Mouse (Mus musculus): ENCODE results near the gene Hoxb7. TPM values are rescaled to one million over a fixed set of nuclear protein-coding genes. Genes with fewer than 3 reads are reported as not detected.
A peak's percentile ranks its signal among the peaks of the same experiment; 100 is the strongest.

Hoxb7 gene
- polyA plus RNA-seq, 1 experiment from 2014 or later, result 2.5 TPM

DNA sequence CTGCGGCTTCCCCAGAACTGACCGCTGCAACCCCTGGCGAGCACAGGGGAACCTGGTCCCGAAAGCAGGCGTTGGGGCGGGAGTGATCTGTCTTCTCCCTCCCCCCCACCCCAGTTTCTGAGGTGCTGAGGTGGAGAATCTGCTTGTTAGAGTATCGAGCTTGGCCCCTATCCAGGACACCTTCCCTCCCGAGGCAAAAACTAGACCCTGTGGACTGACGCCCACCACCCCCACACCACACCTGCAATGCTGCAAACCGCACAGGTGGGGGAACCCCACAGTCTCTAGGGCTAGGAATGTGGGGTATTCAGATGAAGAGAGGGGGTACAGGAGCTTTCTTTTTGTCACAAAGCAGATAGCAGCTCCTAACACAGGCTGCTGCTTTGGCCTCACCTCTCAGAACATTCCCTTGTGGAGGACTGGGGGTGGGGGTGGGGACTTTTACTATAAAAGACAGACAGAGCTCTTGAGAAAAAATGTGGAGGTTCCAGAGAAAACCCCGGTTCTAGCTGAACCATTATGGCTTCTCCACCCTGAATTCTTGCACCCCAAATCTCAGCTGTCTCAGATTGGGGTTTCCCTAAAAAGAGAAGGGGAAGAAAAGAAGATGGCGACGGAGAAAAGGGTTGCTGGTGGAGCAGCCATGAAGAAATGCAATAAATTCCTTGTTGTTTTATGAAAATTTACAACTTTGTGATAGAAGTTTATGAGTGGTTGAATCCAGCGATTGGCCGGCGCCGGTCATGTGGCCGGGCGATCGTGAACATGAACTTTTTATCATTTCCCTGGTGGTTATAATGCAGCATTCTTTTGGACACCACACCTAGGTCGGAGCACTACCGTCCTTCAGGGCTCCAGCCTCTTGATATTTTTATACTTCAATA lies 5.5 kb downstream of the Hoxb7 start, which contains the start of gene Hoxb6:
Hoxb6 (plus strand) TSS at position 796 of the 884 bp plus-strand sequence.
- Histone ChIP-seq H3K9me3 (no peaks in the 10 kb centered on the region), H3K27me3 (peaks cover 99% of the 10 kb centered on the region), H3K4me3 (no peak within 1 kb of the TSS), H3K4me2 (no peak within 1 kb of the TSS), H3K9ac (no peak within 1 kb of the TSS), H3K27ac (no peak within 1 kb of the TSS), H3K4me1 (peaks cover 19% of the 10 kb centered on the region), H3K36me3 (no peaks in the 10 kb centered on the region)
- 15% methylated on average over 22 of the region's 22 CpGs for WGBS
- no peak for ATAC-seq (ENCODE audit: borderline replicate concordance, extremely low read depth, low FRiP score, low TSS enrichment)

DNA sequence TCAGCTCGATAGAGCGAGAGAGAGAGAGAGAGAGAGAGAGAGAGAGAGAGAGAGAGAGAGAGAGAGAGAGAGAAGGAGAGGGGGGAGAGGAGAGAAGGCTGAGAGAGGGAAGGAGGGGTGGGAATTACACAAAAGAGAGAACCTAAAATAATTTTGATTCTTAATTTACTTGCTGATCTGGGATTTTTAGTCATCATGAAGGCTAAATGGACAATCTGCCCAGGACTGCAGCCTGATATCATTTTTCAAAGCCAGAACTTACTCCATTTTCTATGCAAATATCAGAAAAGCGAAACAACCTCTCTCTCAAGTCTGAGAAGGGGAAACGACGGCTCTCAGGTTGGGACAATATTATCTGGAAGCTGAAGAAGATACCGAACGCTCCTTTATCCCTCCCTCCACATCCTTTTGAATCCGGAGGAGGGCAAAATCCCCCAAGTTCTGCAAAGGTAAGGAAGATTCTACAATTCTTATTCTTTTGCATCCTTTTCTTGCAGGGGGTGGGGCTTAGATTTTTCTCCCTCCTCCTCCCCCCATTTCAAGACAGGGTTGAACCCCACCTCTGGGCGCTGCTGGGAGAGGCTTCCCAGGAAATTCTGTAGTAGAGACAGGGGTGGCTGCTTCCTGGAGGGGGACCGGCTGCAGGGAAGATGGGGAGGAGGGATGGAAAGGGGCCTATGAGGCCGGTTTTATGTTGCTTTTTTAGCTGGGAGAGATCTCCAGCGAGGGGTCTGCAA lies 6.3 kb downstream of the Hoxb7 start:
- Histone ChIP-seq H3K27me3 (peaks cover 99% of the 10 kb centered on the region), H3K9ac (no peak overlapping the region), H3K9me3 (no peaks in the 10 kb centered on the region), H3K4me3 (no peak overlapping the region), H3K27ac (no peak overlapping the region), H3K4me1 (peaks cover 17% of the 10 kb centered on the region), H3K4me2 (no peak overlapping the region), H3K36me3 (no peaks in the 10 kb centered on the region)
- no peak for ATAC-seq (ENCODE audit: borderline replicate concordance, extremely low read depth, low FRiP score, low TSS enrichment)
- WGBS, result 24% methylated on average over 12 of the region's 12 CpGs

DNA sequence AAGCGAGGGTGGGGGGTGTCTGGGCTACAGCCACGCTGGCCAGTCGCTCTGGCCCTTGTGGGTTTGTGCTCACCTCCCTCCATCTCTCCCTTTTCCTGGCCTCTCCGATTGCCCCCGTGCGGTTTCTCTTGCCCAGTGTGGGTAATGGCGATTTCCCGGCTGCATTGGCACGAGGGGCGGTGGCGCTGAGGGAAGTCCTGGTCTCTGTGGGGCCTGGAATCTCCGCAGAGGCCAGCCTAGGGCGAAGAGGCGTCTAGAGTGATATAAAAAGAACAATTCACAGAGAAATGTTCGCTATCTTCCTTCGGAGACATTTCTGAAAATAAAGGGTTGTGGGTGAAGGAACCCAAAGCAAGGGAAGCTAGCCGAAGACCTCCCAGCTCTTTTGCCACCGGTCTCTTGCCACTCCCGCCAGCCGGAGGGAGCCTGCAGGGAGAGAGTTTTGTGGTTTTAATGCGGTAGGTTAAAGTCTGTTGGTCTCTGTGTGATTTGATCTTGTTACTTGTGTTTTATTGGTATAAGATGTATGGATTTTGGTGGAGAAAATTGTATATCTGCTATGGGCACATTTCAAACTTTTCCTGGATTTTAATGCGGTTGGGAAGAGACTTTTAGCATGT lies 7.0 kb downstream of the Hoxb7 start:
- no peak overlapping the region for H3K9ac ChIP-seq
- WGBS, result 30% methylated on average over 21 of the region's 22 CpGs
- H3K36me3 ChIP-seq, result no peaks in the 10 kb centered on the region
- H3K4me3 ChIP-seq, result no peak overlapping the region
- no peak overlapping the region for H3K4me2 ChIP-seq
- peaks cover 17% of the 10 kb centered on the region for H3K4me1 ChIP-seq
- ATAC-seq (ENCODE audit: borderline replicate concordance, extremely low read depth, low FRiP score, low TSS enrichment), result no peak
- H3K27me3 ChIP-seq, result peaks cover 99% of the 10 kb centered on the region
- no peak overlapping the region for H3K27ac ChIP-seq
- H3K9me3 ChIP-seq, result no peaks in the 10 kb centered on the region

DNA sequence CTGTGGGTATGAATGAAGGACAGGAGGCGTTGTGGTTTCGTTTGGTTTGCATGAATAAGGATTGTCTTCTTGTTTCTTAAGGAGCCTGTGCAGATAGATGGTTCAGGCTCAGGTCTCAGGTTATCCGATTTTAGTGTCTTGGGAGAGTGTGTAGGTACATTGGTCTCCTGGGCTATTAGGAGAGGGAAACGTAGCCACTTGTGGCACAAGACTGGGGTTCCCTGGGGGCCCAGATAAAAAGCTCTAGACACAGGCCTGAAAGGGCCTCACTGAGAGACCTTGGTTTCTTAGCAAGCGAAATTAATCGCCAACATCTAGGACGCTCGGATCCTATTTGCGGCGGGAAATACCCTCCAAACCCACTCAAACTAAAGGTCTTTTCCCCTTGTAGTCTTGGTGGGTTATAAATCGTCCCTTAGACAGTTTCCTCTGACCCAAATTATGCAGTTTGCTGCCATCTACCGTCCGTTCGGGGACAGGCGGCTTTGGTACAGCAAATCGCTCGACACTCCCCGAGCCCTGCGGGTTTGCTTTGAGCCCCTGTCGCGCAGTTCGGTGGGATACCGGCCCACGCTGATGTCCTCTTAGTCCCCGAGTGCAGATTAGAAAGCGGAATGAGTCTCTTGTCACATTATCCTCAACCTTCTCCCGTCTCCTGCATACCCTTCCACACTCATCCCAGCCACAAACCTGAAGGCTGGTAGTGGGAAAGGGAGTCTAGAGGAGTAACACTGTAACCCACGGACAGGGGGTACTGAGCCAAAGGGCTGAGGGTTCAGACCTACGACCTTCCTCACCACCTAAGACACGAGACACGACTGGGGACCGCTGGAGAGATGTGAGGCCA lies 8.0 kb downstream of the Hoxb7 start:
- H3K9ac ChIP-seq, result no peak overlapping the region
- H3K4me3 ChIP-seq, result peak overlapping the region; percentile 25
- no peak overlapping the region for H3K27ac ChIP-seq
- no peak for ATAC-seq (ENCODE audit: borderline replicate concordance, extremely low read depth, low FRiP score, low TSS enrichment)
- peaks cover 17% of the 10 kb centered on the region for H3K4me1 ChIP-seq
- WGBS, result 2% methylated on average over 32 of the region's 32 CpGs
- H3K27me3 ChIP-seq, result peaks cover 99% of the 10 kb centered on the region
- no peaks in the 10 kb centered on the region for H3K36me3 ChIP-seq
- H3K4me2 ChIP-seq, result peak overlapping the region; percentile 55
- H3K9me3 ChIP-seq, result no peaks in the 10 kb centered on the region

DNA sequence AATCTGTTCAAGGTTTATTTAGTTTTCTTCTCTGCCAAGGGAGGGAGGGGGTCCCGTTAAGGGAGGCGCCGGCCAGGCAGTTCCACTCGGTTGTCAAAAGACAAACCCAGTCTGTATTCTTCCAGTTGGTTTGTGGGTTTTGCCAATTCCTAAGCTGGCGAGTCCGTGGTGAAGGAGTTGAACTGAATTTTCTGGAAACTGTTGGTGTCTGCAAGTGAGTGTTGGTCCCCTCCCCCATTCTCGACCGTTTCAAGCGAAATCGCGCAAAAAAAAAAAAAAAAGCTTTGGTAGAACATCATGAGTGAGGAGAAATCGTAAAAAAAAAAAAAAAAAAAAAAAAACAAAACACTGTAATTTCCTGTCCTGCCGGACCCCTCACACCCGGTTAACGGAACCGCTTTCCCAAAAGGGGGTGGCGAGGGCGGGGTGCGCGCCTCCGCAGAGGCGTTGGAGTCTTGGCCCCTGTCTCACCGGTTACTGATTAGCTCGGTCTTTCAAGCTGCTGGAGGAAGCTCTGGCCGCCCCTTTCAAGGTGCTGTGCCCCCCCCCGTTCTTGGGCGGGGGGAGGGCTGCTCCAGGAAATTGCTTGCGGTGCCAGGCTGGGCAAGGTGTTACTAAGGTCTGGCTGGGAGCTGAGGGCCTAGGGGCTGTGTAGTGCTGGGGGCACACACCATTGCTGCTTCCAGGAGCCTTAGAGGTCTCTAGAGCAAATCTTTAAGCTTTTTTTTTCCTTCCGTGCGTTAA lies 8.8 kb downstream of the Hoxb7 start:
- Histone ChIP-seq H3K4me2 (peak overlapping the region; percentile 55), H3K9me3 (no peaks in the 10 kb centered on the region), H3K36me3 (no peaks in the 10 kb centered on the region), H3K9ac (no peak overlapping the region), H3K4me1 (peaks cover 19% of the 10 kb centered on the region), H3K27me3 (peaks cover 99% of the 10 kb centered on the region), H3K27ac (no peak overlapping the region), H3K4me3 (peak overlapping the region; percentile 25)
- WGBS, result 1% methylated on average over 30 of the region's 30 CpGs
- no peak for ATAC-seq (ENCODE audit: borderline replicate concordance, extremely low read depth, low FRiP score, low TSS enrichment)

DNA sequence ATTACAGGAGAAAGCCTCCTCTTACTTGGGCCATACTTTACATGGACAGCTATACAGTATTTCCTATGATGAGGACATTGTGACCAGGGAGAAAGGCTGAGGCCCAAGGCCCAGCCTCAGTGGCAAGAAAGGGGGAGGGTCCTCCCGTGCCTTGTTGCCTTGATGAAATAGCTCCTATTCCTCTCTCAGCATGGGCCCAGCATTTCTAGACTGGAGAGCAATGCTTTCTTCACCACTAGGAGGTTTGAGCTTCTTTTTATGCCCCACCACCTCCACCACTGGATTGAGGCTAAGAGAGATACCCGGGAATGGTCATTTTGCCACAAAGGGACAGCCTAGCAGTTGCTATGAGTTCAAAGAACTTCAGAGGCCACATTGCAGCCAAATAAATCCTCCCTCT lies 10.6 kb downstream of the Hoxb7 start:
- Histone ChIP-seq H3K9ac (no peak overlapping the region), H3K27me3 (peaks cover 100% of the 10 kb centered on the region), H3K4me2 (no peak overlapping the region), H3K9me3 (no peaks in the 10 kb centered on the region), H3K4me1 (peaks cover 30% of the 10 kb centered on the region), H3K27ac (no peak overlapping the region), H3K36me3 (no peaks in the 10 kb centered on the region), H3K4me3 (no peak overlapping the region)
- ATAC-seq (ENCODE audit: borderline replicate concordance, extremely low read depth, low FRiP score, low TSS enrichment), result no peak
- WGBS, result 28% methylated on average over 2 of the region's 2 CpGs

DNA sequence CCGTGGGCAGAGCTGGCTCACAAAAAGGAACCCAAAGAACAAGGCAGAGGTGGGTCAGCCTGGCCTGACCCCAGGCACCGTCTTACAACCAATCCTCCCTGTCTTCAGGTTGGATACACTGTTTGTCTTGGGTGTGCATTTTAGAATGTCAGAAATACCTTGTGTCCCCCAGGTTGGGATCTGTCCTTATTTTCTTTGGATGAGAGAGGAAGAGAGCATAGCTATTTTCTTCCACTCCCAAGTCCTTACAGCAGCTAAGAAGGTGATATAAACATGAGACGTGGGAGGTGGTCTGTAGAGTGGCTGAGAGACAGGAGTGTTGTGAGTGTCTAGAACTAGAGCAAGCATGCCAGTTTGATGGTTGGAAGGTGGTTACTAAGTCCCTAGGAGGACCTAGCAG lies 11.0 kb downstream of the Hoxb7 start:
- H3K9me3 ChIP-seq, result no peaks in the 10 kb centered on the region
- no peak overlapping the region for H3K27ac ChIP-seq
- H3K4me2 ChIP-seq, result no peak overlapping the region
- peaks cover 100% of the 10 kb centered on the region for H3K27me3 ChIP-seq
- ATAC-seq (ENCODE audit: borderline replicate concordance, extremely low read depth, low FRiP score, low TSS enrichment), result no peak
- H3K36me3 ChIP-seq, result no peaks in the 10 kb centered on the region
- 34% methylated on average over 3 of the region's 3 CpGs for WGBS
- H3K9ac ChIP-seq, result no peak overlapping the region
- H3K4me1 ChIP-seq, result peaks cover 33% of the 10 kb centered on the region
- no peak overlapping the region for H3K4me3 ChIP-seq

DNA sequence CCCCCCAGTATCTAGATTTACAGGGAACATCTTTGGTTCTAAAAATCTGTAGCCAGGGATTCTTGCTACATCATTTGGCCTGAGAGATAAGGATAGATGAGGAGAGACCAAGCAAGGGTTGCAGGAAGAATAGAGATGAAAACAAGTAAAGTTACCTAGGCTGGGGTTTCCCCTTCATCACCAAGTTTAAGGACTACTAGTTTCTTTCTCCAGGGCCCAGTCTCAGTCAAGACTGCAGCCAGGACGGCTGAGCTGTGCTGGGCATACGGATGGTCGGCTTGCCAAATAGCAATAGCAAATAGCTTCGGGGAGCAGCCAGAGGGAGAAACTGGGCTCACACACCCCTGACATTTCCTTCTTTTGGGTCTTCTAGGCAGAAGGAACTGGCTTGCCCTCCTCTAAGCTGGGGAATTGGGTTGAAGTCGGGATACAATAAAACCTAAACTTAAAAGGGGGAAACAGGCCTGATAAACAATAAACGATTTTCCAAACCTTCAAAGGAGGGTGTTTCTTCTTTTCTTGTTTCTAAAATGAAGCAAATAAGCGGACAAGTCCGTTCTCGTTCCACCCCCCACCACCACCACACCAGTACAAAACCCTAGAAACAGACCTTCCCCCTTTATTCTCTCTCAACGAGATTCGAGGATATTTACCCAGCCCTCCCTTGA lies 11.7 kb downstream of the Hoxb7 start:
- H3K36me3 ChIP-seq, result no peaks in the 10 kb centered on the region
- no peak overlapping the region for H3K4me3 ChIP-seq
- H3K4me1 ChIP-seq, result peaks cover 33% of the 10 kb centered on the region
- H3K9ac ChIP-seq, result no peak overlapping the region
- H3K4me2 ChIP-seq, result no peak overlapping the region
- H3K27ac ChIP-seq, result no peak overlapping the region
- 26% methylated on average over 11 of the region's 11 CpGs for WGBS
- no peak for ATAC-seq (ENCODE audit: borderline replicate concordance, extremely low read depth, low FRiP score, low TSS enrichment)
- peaks cover 99% of the 10 kb centered on the region for H3K27me3 ChIP-seq
- H3K9me3 ChIP-seq, result no peaks in the 10 kb centered on the region

DNA sequence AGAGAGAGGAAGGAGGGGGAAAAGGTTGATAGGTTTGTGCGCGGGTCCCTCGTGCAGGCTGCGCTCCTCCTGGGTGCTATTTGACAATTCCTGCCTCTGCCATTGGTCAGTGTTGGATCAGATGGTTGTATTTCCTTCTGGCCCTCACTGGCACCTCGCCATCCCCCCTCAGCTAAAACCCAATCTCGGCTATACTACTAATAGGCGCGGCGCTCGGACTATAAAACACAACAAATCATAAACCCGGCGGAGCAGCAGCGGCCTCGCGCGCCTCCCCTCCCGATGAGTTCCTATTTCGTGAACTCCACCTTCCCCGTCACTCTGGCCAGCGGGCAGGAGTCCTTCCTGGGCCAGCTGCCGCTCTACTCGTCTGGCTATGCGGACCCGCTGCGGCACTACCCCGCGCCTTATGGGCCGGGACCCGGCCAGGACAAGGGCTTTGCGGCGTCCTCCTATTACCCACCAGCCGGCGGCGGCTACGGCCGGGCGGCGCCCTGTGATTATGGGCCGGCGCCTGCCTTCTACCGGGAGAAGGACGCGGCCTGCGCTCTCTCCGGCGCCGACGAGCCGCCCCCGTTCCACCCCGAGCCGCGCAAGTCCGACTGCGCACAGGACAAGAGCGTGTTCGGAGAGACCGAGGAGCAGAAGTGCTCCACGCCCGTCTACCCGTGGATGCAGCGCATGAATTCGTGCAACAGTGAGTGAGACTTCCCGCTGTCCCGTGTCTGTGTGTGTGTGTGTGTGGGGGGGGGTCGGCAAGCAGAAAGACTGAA lies 12.7 kb downstream of the Hoxb7 start:
- peak; percentile 19; the same call in 1 of the 2 replicates for ATAC-seq (ENCODE audit: borderline replicate concordance, extremely low read depth, low FRiP score, low TSS enrichment)
- Histone ChIP-seq H3K9ac (peak overlapping the region; percentile 63), H3K4me1 (peaks cover 33% of the 10 kb centered on the region), H3K36me3 (no peaks in the 10 kb centered on the region), H3K27me3 (peaks cover 97% of the 10 kb centered on the region), H3K9me3 (no peaks in the 10 kb centered on the region), H3K27ac (peak overlapping the region; percentile 85), H3K4me2 (peak overlapping the region; percentile 70), H3K4me3 (peak overlapping the region; percentile 57)
- under 1% methylated on average over 65 of the region's 66 CpGs for WGBS

DNA sequence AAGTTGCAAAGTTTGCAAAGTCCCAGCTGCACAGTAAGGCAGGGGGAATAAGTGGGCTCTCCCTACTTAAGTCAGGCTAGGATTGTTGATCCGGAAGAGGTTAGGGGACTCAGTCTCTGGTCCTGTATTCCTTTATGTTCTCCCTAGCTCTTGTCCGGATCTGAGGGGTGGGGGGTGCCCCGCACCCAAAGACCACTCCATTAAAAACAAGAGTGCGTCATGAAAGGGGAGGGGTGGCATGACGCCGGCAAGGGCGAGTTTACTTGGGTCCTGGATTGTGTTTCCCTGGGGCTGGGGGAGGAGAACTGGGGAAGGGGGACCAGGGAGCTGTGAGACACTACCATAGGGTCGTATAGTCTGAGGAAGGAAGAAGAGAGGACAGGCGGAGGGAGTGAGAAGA lies 13.4 kb downstream of the Hoxb7 start:
- Histone ChIP-seq H3K4me2 (peak overlapping the region; percentile 70), H3K4me1 (peaks cover 26% of the 10 kb centered on the region), H3K4me3 (peak overlapping the region; percentile 57), H3K27ac (peak overlapping the region; percentile 85), H3K9ac (peak overlapping the region; percentile 63), H3K36me3 (no peaks in the 10 kb centered on the region), H3K27me3 (peaks cover 96% of the 10 kb centered on the region), H3K9me3 (no peaks in the 10 kb centered on the region)
- ATAC-seq (ENCODE audit: borderline replicate concordance, extremely low read depth, low FRiP score, low TSS enrichment), result no peak
- whole genome bisulfite sequencing, result 5% methylated on average over 9 of the region's 9 CpGs
